Mouse (Mus musculus): ENCODE results near the gene Wdr37.
A peak's percentile ranks its signal among the peaks of the same experiment; 100 is the strongest.

Gene Wdr37

DNA sequence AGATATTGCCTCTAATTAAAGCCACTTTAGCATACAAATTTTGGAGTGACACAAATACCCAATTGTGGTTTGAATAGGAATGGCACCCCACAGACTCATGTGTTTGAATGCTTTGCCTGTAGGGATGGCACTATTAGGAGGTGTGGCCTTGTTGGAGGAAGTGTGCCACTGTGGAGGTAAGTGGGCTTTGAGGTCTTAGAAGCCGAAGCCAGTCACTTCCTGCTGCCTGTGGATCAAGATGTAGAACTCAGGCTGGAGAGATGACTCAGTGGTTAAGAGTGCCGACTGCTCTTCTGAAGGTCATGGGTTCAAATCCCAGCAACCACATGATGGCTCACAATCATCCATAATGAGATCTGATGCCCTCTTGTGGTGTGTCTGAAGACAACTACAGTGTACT, 30.8 kb downstream of the Wdr37 start:
- no peak for DNase-seq (ENCODE audit: low spot score in 2 of 2)

DNA sequence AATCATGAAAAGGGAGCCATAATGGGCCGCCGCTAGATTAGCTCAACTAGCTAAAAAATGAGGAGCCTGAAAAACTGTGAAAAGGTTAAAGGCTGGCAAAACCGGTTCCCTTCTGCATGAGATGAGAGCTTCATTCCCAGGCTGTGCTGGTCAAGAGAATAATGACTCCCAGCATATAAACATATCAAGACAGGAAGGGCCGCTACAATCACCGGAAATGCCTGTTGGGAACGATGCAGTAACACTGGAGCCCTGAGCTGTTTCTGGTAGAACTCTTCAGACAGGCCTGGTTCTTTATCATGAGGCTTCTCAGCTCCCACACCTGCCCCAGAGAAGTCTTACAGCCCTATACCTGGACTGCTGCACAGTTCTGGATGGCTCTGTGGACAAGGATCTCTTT, 31.8 kb downstream of the Wdr37 start:
- no peak for DNase-seq (ENCODE audit: low spot score in 2 of 2)

DNA sequence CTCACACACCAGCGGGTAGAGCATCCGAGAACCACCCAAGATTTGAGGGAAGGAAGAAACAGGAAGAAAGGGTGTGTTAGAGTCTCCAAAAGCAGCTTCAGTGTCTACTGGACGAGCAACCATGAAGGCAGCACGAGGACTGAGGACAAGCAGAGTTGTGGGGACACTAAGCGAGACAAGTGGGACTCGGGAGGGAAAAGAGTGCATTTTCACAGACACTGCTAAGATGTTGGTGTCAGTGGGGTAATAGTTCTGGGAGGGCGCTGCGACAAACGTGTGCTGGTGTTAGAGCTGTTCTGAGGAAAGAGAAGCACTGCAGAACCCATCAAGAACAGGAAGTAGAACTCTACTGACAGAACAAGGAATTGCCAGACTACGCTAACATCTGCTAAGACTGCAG, 32.6 kb downstream of the Wdr37 start:
- no peak for DNase-seq (ENCODE audit: low spot score in 2 of 2)

GRCm38 (mm10) chr13:8838394-8838793, 33.3 kb downstream of the Wdr37 start:
- no peak for DNase-seq (ENCODE audit: low spot score in 2 of 2)

DNA sequence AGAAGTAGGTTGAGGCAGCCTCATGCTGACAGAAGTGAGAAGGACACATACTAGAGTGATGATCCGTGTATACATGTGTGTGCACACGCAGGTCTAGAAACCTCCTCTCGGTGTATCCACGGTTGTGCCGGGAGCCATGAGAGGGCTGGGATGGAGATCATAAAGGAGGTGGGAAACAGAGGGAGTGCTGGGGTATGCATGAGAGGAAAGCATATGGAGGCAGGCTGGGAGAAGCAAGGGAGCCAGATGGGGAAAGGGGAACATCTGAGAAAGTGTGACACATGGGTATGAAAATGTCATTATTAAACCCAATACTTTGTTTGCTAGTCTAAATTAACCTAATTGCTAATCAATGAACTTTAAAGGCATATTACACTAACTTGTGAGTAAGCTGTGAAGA, 37.1 kb downstream of the Wdr37 start:
- DNase-seq (ENCODE audit: low spot score in 2 of 2) = no peak

DNA sequence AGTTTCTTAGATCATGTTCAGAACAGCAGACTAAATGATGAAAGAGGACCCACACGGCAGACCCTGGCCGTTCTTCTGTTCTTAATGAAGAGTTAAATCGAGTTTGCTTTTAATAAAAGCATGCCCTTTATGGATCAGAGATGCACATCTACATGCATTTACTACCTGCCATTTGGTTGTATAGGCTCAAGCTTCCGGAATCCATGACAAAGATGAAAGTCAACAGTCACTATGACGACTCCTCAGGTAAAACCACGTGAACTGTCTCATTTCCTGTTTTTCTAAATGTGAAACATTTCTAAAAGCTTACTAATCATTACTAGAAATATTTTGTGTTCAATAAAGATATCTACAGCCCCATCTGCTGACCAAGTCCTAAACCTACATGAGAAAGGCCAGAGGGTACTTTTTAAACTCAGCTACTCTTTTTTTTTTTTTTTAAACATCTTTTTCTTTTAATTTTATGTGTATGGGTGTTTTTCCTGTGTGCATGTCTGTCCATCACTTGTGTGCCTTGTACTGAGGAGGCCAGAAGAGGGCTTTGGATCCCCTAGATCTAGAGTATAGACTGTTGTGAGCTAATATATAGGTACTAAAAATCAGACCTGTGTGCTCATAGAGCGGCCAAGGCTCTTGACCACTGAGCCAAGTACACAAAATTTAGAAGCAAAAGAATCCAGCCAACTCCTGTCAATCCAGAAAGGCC, 40.0 kb downstream of the Wdr37 start:
- DNase-seq (ENCODE audit: low spot score in 2 of 2) = no peak

DNA sequence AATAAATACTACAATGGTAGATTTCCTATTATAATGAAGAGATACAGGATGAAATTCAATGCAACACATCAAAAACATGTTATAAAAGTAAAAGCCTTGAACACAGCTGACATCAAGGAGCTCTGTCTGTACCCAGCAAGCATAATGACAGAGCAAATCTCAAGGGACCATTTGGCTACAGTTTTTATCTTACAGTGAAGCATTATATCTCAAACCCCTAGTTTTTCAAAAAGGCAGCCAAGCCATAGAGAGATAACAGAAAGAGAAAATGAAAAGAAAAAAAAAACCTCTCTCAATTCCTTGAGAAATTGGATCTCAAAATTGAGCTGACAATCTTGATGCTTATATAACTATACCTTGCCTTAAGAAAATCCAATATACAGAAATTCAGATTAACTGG, 41.0 kb downstream of the Wdr37 start:
- DNase-seq (ENCODE audit: low spot score in 2 of 2) = no peak

DNA sequence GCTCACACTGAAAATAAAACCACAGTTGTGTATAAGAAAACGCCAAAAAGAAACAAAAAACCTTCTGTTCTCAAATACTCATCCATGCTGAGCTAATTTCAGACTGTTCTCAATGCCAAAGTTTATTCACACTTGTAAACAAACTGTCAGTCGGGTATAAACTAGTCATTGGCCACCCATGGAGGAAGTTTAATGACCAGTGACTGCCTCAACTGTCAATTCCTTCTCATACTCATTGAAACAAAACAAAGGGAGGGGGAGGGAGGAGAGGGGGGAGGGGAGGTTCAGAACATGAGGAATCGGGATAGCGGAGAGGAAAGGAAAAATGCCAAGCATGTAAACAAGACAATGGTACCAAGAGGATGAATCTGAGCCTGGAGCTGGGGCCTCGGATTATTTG, 41.9 kb downstream of the Wdr37 start:
- DNase-seq (ENCODE audit: low spot score in 2 of 2) = no peak

DNA sequence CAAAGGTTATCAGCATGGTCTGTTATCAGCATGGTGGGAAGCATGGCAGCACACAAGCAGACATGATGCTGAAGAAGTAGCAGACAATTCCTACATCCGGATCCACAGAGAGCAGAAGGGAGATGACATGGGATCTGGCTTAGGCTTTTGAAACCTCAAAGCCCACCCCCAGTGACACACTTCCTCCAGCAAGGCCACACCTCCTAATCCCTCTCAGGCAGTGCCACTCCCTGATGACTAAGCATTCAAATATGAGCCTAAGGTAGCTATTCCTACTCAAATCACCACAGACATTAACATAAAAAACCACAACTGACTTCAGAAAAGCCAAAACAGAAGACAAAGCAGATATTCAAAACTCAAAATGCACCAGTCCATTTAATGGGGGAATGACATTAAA, 42.8 kb downstream of the Wdr37 start:
- DNase-seq (ENCODE audit: low spot score in 2 of 2) = no peak

DNA sequence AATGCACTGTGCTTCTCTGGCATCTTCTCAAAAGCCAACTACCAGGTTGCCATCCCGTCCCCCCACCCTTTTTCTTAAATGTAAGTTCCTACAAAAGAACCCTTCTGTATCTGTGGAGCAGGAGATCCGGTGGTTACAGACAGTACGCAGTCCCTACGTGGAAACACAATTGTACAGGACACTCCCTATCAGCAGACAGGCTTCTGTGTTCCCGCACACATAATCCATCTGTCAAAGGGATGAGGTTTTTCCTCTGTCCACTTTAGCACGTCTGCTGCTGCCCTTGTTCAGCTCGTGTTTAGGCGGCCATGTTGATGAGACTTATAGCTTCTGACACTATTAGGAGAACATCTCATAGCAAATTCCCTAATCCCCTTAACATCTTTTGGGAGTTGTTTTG, 48.2 kb downstream of the Wdr37 start:
- DNase-seq (ENCODE audit: low spot score in 2 of 2) = no peak

DNA sequence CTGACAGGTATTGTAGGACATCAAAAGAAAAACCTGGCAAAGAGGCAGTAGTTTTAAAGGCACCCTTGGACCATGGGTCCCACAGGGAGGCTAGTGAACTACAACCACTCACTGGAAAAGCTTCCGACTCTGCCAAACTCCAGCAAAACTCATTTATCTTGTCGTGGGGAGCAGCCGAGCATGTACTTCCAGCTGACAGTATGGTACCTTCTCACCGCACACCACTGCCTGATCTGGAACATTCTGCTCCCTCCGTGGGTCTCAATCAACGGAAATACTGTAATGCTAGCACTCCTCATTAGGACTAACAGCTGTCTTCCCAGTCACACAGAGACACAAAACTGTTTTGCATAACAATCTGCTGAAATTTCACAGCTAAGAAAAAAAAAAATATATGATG, 48.6 kb downstream of the Wdr37 start:
- DNase-seq (ENCODE audit: low spot score in 2 of 2) = no peak

DNA sequence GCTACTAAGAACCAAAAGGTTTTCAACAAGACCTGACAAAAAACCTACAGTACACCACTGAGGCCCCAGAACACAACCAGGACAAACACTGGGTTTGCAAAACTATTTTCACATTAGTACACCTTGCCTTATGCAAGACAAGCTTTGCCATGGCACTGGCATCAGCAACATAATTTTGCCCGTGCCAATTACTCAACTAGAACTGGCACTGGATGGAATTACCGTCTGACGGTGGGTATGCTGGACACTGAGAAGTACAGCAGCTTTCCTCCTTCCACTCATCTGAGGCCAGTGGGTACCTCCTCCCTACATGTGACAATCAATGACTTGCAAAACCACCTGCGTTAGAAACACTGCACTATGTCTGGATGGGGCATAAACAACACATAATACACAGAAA, 49.5 kb downstream of the Wdr37 start:
- DNase-seq (ENCODE audit: low spot score in 2 of 2) = no peak

GRCm38 (mm10) chr13:8805931-8806330, 65.8 kb downstream of the Wdr37 start:
- no peak for DNase-seq (ENCODE audit: low spot score in 2 of 2)

GRCm38 (mm10) chr13:8800576-8800975, 71.1 kb downstream of the Wdr37 start:
- DNase-seq (ENCODE audit: low spot score in 2 of 2) = no peak

DNA sequence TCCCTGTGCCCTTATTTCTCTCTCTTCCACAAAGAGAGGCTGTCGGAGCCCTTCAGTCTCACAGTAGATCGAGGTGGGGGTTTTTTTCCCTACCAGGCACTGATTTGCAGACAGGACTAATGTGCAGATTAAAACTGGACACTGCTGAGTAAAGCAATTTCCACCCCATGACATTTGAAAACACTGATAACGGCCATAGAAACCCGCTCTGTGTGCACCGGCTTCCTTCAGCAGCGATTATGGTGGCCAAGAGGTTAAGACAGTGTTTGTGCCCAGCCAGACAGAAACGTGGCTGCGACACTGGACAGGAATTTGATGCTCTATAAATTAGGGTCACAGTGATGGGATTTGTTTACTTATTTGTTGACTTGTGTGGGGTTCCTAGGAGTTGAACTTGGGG, 78.5 kb downstream of the Wdr37 start:
- DNase-seq (ENCODE audit: low spot score in 2 of 2) = no peak

GRCm38 (mm10) chr13:8785185-8785584, 86.5 kb downstream of the Wdr37 start:
- peak; percentile 6 to 26 for DNase-seq (ENCODE audit: low spot score in 2 of 2)

DNA sequence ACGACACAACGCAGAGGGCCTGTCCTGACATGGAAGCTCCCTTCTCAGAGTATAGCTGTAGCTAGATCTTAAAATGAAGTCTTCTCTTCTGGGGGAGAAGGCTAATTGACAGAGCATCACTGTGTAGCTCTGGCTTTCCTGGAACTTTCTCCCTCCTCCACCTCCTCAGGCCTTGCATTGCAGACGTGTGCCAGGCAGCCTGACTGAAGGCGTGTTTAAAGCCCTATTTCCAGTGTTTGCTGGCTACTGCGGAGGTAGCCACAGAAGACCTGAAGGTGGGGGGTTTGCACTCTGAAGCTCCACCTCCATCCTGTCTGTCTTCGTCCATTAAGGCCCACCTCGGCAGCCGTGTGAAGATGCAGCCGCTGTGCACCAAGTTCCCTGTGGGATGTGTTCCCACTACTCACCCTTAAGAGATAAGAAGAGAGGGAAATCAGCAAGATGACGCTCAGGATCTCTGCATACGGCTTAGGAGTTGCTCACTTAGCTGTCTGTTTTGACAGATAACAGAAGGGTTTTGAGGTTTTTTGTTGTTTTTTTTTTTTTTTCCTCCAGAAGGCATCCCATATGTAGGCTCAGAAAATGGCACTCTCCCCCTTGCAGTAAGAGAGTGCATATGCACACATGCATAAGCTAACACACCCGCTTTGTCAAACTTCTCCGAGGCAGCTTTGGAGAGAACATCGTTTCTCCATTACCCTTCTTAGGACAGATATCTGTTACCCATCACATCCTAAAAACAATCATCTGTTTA, 87.2 kb downstream of the Wdr37 start:
- no peak for DNase-seq (ENCODE audit: low spot score in 2 of 2)

DNA sequence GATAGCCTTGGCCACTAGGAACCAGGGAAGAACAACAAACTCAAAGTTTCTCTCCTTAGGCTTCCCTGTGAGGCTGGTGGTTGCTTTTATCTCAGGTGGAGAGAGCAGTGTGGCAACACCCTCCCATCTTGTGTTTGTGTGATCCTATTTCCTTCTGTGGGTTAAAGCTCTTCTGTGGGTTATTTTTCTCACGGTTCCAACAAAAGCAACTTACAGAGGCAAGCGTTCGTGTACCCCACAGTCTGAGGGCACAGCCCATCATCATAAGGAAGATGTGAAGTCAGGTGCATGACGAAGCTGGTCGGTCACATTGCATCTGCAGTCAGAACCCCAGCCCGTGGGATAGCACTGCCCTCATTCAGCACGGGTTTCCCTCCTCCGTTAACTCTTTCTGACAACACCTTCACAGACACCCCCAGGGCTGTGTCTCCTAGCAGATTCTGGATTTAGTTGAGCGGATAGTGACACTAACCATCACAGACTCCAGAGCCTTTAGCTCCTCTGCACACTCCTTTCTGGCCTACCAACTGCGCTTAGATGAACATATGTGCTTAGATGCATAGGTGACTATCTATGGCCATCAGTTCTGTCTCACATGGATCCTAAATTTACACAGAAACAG, 87.9 kb downstream of the Wdr37 start:
- DNase-seq (ENCODE audit: low spot score in 2 of 2) = no peak

DNA sequence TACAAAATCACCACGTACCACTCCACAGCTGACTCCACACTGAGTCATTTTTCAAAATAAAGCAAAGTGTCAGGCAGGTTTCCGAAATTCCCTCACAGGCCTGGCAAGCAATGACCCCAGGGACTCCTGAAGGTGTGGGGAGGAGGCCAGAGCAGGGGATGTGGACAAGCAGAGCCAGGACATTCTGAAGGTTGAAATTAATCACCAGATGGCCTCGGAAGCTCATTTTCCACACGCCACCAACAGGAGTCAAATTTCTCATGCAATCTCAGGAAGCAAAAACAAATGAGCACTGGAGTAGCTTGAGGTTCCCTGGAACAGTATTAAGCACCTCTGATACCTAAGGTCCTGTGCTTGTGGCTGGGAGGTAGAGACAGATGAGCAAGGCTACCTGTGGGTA, 89.1 kb downstream of the Wdr37 start:
- DNase-seq (ENCODE audit: low spot score in 2 of 2) = no peak

- peak in 1 of 2 experiments; percentile 21 for DNase-seq (ENCODE audit: low spot score in 2 of 2)
Measured at GRCm38 (mm10) chr13:8780441-8780840, 91.3 kb downstream of the Wdr37 start.

DNA sequence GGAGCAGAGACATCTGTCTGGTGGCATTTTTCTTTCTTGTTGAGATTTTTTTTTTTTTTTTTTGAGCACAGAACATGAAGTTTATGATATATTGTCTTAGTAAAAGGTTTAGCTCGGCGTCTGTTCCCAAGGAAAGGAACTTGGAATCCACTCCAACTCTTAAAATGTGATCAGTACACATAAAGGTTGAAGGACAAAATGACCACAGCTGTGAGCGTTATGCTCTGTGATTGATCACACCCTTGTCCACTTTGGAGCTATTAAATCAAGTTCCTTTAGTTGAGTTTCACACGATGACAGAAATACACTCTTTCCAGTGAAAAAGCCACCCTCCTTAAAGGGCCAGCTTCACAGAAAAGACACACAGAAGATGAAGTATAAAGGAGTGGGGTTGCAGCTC, 101.1 kb downstream of the Wdr37 start:
- DNase-seq (ENCODE audit: low spot score in 2 of 2) = no peak

DNA sequence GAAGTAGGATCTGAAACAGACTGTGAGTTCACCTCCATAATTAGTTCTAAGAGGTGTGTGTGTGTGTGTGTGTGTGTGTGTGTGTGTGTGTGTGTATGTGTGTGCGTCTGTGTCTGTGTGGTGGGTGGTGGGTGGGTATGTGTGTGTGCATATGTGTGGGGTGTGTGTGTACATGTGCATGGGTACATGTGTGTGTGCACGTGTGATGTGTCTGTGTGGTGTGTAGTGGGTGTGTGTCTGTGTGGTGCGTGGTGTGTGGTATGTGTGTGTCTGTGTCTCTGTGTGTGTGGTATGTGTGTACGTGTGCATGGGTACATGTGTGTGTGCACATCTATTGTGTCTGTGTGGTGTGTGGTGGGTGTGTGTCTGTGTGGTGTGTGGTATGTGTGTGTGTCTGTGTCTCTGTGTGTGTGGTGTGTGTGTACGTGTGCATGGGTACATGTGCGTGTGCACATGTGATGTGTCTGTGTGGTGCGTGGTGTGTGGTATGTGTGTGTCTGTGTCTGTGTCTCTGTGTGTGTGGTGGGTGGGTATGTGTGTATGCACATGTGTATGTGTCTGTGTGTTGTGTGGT, 102.0 kb downstream of the Wdr37 start:
- no peak for DNase-seq (ENCODE audit: low spot score in 2 of 2)

- no peak for DNase-seq (ENCODE audit: low spot score in 2 of 2)
Measured at GRCm38 (mm10) chr13:8760940-8761339, 110.8 kb downstream of the Wdr37 start.
